Mouse (Mus musculus) Muller cell, postnatal 12 days (primary cell): Measurements from ENCODE around the gene Noxred1.
"Not testable (repeated sequence)": the region's sequence is repeated elsewhere in the genome, so short reads cannot be mapped to it uniquely, and the experiment has no call there.

Source experiments
- DNase-seq: peaks from one replicate; pipeline ENCODE4 v3.0.0-alpha.2; 2015; ENCODE audit errors: inconsistent ontology term

Gene Noxred1

GRCm38 (mm10) chr12:87229633-87230032 lies 8.9 kb downstream of the Noxred1 start:
- DNase-seq = no peak

- no peak for DNase-seq
These were observed 11.7 kb downstream of the Noxred1 start for GRCm38 (mm10) chr12:87226801-87227200.

- DNase-seq = no peak
These were observed 13.6 kb downstream of the Noxred1 start for GRCm38 (mm10) chr12:87224950-87225349.

GRCm38 (mm10) chr12:87219362-87219761 lies 19.2 kb downstream of the Noxred1 start:
- peak; percentile 9 for DNase-seq

- no peak for DNase-seq
These were observed 20.9 kb downstream of the Noxred1 start for GRCm38 (mm10) chr12:87217596-87217995.

GRCm38 (mm10) chr12:87216053-87216452 lies 22.5 kb downstream of the Noxred1 start:
- DNase-seq = no peak

- no peak for DNase-seq
These were observed 25.5 kb downstream of the Noxred1 start for GRCm38 (mm10) chr12:87212844-87213606.

- not testable (repeated sequence) for DNase-seq
These were observed 32.7 kb downstream of the Noxred1 start for GRCm38 (mm10) chr12:87205789-87206188.

- DNase-seq = no peak
These were observed 36.8 kb downstream of the Noxred1 start for GRCm38 (mm10) chr12:87201694-87202093.

GRCm38 (mm10) chr12:87199973-87200586 lies 38.5 kb downstream of the Noxred1 start, which contains the start of gene Tmed8:
TSS of gene Tmed8 (minus strand) at chr12:87200454.
- peak; percentile 81 for DNase-seq

GRCm38 (mm10) chr12:87199206-87199972 lies 39.1 kb downstream of the Noxred1 start, which contains the start of gene Samd15:
TSS of gene Samd15 (plus strand) at chr12:87199723.
- DNase-seq = peak; percentile 56

GRCm38 (mm10) chr12:87198792-87199191 lies 39.7 kb downstream of the Noxred1 start:
- DNase-seq = no peak

- DNase-seq = no peak
These were observed 42.2 kb downstream of the Noxred1 start for GRCm38 (mm10) chr12:87196310-87196709.

GRCm38 (mm10) chr12:87195069-87195468 lies 43.5 kb downstream of the Noxred1 start:
- DNase-seq = no peak

GRCm38 (mm10) chr12:87193008-87193407 lies 45.5 kb downstream of the Noxred1 start:
- DNase-seq = no peak

- DNase-seq = no peak
These were observed 60.9 kb downstream of the Noxred1 start for GRCm38 (mm10) chr12:87177631-87178030.

GRCm38 (mm10) chr12:87175194-87175946 lies 63.2 kb downstream of the Noxred1 start:
- no peak for DNase-seq
